Mouse (Mus musculus) stomach, embryonic 15.5 days (tissue): Measurements from ENCODE around the gene Gm12216. TPM values are rescaled to one million over a fixed set of nuclear protein-coding genes. Genes with fewer than 3 reads are reported as not detected.

Source experiments
- ATAC-seq: fragments of 200-750 bp; cut with Nextera tagmentation; 2 replicates; pipeline ENCODE4 v1.8.0; 2017; ENCODE audit warnings: low read depth, moderate number of reproducible peaks, moderate TSS enrichment; ENCODE audit not compliant: insufficient read depth, low FRiP score
- H3K27ac ChIP-seq: fragments of 300-500 bp; sonication (generic); 2 replicates; pipeline ENCODE4 v1.5.1; 2015; ENCODE audit warnings: mild to moderate bottlenecking, inconsistent platforms
- H3K27me3 ChIP-seq: fragments of 300-500 bp; sonication (generic); replicated peaks from 2 replicates; pipeline ENCODE4 v1.6.1; 2015; ENCODE audit warnings: inconsistent platforms
- H3K36me3 ChIP-seq: fragments of 300-500 bp; sonication (generic); 2 replicates; pipeline ENCODE4 v1.6.1; 2015; ENCODE audit warnings: inconsistent platforms
- H3K4me1 ChIP-seq: fragments of 300-500 bp; sonication (generic); 2 replicates; pipeline ENCODE4 v1.6.1; 2015; ENCODE audit warnings: inconsistent platforms
- H3K4me2 ChIP-seq: fragments of 300-500 bp; sonication (generic); 2 replicates; pipeline ENCODE4 v1.6.1; 2015; ENCODE audit warnings: mild to moderate bottlenecking, inconsistent platforms
- H3K4me3 ChIP-seq: fragments of 300-500 bp; sonication (generic); replicated peaks from 2 replicates; pipeline ENCODE4 v1.5.1; 2015; ENCODE audit warnings: inconsistent platforms
- H3K9ac ChIP-seq: fragments of 300-500 bp; sonication (generic); 2 replicates; pipeline ENCODE4 v1.6.1; 2015; ENCODE audit warnings: inconsistent platforms
- H3K9me3 ChIP-seq: fragments of 300-500 bp; sonication (generic); 2 replicates; pipeline ENCODE4 v1.6.1; 2016; ENCODE audit warnings: inconsistent platforms
- WGBS: fragments of 180-500 bp; shearing (Covaris S2); methylation state at CpG from one replicate; pipeline ENCODE4 v1.1.7; 2015; 5-methylcytosine and 5-hydroxymethylcytosine counted together
- polyA plus RNA-seq: library from polyadenylated mRNA; unstranded; fragments of >200 nt; fragmentation: Nextera tagmentation; extraction: Ambion mirVana; gene quantifications from 2 replicates; pipeline ENCODE4 v1.2.1, GENCODE M21; 2015

Gm12216 gene
- polyA plus RNA-seq, 1 experiment from 2014 or later = 1.7 TPM

DNA sequence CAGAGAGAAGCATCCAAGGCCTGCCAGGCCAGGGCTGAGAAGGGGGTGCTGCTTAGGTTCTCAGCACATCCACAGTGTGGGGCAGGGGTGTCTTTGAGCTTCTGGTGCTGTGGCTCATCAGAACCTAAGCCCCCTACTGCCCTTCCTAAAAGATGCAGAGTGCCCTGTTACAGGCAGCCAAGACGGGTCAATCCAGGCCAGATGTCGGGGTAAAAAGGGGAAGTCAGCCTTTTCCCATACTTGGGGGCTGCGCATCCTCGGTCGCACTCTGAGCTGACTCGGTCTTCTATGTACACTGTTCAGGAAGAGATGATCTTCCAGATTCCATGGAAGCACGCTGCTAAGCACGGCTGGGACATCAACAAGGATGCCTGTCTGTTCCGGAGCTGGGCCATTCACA lies 86.5 kb downstream of the Gm12216 start:
- 76% methylated on average over 9 of the region's 9 CpGs for WGBS
- H3K9me3 ChIP-seq = no peaks in the 10 kb centered on the region
- no peak overlapping the region for H3K4me2 ChIP-seq
- no peak overlapping the region for H3K4me3 ChIP-seq
- no peak overlapping the region for H3K27ac ChIP-seq
- H3K36me3 ChIP-seq = 0 out of 2 replicates have a peak, but pooled peaks cover 8% of the 10 kb centered on the region
- H3K4me1 ChIP-seq = peaks cover 11% of the 10 kb centered on the region; the same call in 1 of the 2 replicates
- no peak overlapping the region for H3K9ac ChIP-seq
- H3K27me3 ChIP-seq = no peaks in the 10 kb centered on the region
- no peak for ATAC-seq

DNA sequence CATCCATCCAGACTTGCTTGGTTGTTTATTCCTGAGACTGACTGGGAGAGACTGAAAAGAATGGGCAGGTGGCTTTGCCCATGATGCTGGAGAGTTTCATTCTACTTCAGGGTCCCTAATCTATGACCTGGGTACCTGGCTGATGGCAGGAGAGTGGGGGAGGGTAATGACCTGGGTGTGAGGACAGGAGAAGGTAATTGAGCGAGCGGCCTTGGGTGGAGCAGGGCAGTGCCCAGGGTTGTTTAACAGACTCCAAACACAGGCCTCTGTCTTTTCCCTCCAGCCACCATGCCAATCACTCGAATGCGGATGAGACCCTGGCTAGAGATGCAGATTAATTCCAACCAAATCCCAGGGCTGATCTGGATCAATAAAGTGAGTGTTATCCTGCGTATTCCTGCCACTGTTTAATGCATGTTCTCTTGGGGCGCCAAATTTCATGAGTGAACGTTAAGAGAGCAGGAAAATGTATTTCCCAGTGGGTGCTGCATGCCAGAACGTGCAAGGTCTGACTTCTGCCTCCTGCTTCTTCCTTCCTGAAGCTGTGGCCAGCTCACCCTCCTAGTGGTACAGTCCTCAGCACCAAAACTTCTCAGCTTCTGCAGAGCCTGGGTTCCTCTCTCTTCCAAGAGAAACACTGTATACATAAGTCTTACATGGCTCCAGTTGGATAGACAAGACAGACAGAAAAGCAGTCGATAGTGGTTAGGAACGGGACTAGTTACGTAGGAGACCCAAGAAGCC lies 87.9 kb downstream of the Gm12216 start:
- Histone ChIP-seq H3K4me2 (peak overlapping the region; percentile 87), H3K4me1 (peaks cover 11% of the 10 kb centered on the region; the same call in 1 of the 2 replicates), H3K27ac (no peak overlapping the region; the same call in 1 of the 2 replicates), H3K9me3 (no peaks in the 10 kb centered on the region), H3K27me3 (no peaks in the 10 kb centered on the region), H3K9ac (0 out of 2 replicates have a peak overlapping the region, but pooled peaks have one; percentile 26), H3K4me3 (peak overlapping the region; percentile 92), H3K36me3 (0 out of 2 replicates have a peak, but pooled peaks cover under 1% of the 10 kb centered on the region)
- ATAC-seq = no peak
- 71% methylated on average over 11 of the region's 11 CpGs for WGBS

DNA sequence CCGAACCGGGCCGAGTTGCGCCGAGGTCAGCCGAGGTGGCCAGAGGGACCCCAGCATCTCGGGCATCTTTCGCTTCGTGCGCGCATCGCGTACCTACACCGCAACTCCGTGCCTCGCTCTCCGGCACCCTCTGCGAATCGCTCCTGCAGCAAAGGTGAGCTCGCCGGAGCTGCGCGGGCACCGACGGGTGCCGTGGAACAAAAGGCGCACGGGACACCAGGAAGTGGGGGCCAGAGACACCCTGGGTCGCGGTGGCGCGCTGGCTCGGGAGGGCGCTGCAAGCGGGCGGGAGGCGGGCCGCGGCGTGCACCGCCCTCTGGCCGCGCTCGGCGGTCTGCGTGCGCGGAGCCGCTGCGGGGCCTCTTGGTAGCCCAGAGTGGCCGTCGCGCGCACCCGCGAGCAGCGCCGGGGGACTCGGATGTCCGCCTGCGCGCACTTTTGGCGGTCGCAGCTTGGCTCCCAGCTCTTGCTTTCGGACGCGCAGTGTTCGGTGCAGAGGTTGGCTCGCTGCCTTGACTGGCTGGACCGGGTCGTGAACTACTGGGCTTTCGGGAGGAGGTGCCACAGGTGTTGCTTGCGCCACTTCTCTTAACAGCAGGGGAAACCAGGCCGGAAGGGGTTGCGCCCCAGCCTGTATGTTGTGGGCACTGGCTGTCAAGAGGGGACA lies 88.8 kb downstream of the Gm12216 start:
- peak; percentile 77 for ATAC-seq
- Histone ChIP-seq H3K27me3 (no peaks in the 10 kb centered on the region), H3K4me1 (peaks cover 11% of the 10 kb centered on the region; the same call in 1 of the 2 replicates), H3K9me3 (no peaks in the 10 kb centered on the region), H3K4me3 (peak overlapping the region; percentile 92), H3K9ac (peak overlapping the region; percentile 73), H3K36me3 (no peaks in the 10 kb centered on the region), H3K4me2 (peak overlapping the region; percentile 87), H3K27ac (peak overlapping the region; percentile 90)
- whole genome bisulfite sequencing = 1% methylated on average over 75 of the region's 75 CpGs

DNA sequence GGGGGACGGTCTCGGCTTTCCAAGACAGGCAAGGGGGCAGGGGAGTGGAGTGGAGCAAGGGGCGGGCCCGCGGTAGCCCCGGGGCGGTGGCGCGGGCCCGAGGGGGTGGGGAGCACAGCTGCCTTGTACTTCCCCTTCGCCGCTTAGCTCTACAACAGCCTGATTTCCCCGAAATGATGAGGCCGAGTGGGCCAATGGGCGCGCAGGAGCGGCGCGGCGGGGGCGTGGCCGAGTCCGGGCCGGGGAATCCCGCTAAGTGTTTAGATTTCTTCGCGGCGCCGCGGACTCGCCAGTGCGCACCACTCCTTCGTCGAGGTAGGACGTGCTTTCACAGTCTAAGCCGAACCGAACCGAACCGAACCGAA lies 89.3 kb downstream of the Gm12216 start, which contains the start of gene Irf1:
Irf1 (plus strand) TSS at position 255 of the 365 bp plus-strand sequence.
- Histone ChIP-seq H3K4me3 (peak within 1 kb of the TSS; percentile 92), H3K36me3 (no peaks in the 10 kb centered on the region), H3K27ac (peak within 1 kb of the TSS; percentile 90), H3K4me1 (peaks cover 12% of the 10 kb centered on the region; the same call in 1 of the 2 replicates), H3K9me3 (no peaks in the 10 kb centered on the region), H3K4me2 (peak within 1 kb of the TSS; percentile 87), H3K27me3 (no peaks in the 10 kb centered on the region), H3K9ac (peak within 1 kb of the TSS; percentile 73)
- under 1% methylated on average over 40 of the region's 40 CpGs for WGBS
- ATAC-seq = peak; percentile 92

DNA sequence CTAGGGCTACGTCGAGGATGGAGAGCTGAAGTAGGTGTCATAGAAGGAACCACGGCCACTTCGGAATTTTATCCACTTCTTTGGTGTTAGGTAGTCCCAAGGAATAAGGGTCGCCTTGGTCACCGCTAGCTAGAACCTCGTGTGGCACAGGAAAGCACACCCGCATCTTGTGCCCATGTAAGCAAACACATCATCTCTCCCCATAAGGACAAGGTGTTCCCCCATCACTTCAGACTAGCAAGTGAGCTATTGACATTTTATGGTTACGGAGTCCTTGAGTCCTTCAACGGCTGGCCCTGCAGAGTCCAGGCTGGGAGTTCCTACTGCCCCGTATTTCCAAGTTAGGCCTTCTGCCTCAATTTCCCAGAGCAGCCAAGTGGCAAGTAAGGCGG lies 89.9 kb downstream of the Gm12216 start:
- no peaks in the 10 kb centered on the region for H3K36me3 ChIP-seq
- WGBS = 59% methylated on average over 12 of the region's 12 CpGs
- no peaks in the 10 kb centered on the region for H3K9me3 ChIP-seq
- peak overlapping the region; percentile 92 for H3K4me3 ChIP-seq
- H3K4me2 ChIP-seq = peak overlapping the region; percentile 87
- H3K27ac ChIP-seq = peak overlapping the region; percentile 40; the same call in 1 of the 2 replicates
- H3K4me1 ChIP-seq = peaks cover 17% of the 10 kb centered on the region; the same call in 1 of the 2 replicates
- no peak overlapping the region for H3K9ac ChIP-seq
- ATAC-seq = no peak
- H3K27me3 ChIP-seq = no peaks in the 10 kb centered on the region

DNA sequence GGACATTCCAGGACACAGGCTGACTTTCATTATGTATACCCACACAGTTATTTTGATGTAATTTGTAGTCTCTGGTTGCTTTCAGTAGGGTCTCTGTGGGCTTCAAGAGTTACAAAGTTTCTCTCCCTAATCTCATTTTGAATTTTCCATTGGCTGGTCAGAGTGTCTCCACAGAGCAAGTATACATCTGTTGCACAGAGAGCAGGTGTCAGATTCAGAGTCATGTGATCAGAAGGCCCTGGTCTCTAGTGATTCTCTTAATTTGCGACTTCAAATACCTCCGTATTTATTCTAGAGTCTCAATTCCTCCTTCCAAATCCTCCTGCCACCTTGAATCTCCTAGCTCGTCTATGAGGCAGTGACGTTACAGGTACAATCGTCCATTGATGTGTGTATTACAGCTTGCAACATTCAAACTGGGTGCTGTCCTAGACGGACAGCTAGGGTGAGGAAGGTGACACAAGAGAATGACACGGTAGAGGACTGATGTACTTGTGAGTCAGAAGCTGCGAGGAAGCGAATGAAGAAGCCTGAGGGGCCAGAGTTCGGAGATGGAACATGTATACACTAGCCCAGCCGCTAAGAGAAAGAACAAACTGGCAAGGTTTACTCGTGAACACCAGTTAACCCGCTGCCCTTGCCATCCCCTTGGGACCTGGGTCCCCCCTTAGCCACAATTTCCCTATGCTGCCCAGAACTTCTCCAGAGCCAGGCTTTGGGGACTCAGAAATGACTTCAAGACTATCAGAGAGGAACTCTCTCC lies 90.5 kb downstream of the Gm12216 start:
- Histone ChIP-seq H3K9ac (no peak overlapping the region), H3K4me3 (no peak overlapping the region), H3K9me3 (no peaks in the 10 kb centered on the region), H3K4me1 (peaks cover 22% of the 10 kb centered on the region), H3K4me2 (no peak overlapping the region), H3K36me3 (no peaks in the 10 kb centered on the region), H3K27ac (no peak overlapping the region), H3K27me3 (no peaks in the 10 kb centered on the region)
- ATAC-seq = no peak
- WGBS = 76% methylated on average over 13 of the region's 13 CpGs

DNA sequence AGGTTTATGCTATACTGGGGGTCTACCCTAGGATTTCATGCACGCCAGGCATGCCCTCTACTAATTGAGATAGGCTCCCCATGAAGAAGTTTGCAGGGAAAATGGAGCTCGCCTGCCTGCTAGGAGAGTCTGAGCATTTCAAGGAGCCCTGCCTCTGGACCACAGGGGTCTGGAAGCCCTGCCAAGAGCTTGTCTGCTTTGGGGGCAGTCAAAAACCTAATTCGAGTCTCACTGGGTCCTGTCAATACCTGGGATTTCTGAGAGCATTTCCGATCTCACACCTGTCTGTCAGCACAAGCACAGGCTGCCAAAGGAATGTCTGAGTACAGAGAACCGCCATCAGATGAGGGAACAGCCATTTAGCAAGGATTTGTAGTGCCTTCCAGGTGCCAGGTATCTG lies 94.5 kb downstream of the Gm12216 start:
- no peaks in the 10 kb centered on the region for H3K9me3 ChIP-seq
- 60% methylated on average over 5 of the region's 5 CpGs for WGBS
- ATAC-seq = no peak
- no peaks in the 10 kb centered on the region for H3K27me3 ChIP-seq
- H3K27ac ChIP-seq = peak overlapping the region; percentile 97
- H3K36me3 ChIP-seq = no peaks in the 10 kb centered on the region
- no peak overlapping the region for H3K9ac ChIP-seq
- H3K4me2 ChIP-seq = no peak overlapping the region
- H3K4me1 ChIP-seq = peaks cover 44% of the 10 kb centered on the region
- H3K4me3 ChIP-seq = no peak overlapping the region

DNA sequence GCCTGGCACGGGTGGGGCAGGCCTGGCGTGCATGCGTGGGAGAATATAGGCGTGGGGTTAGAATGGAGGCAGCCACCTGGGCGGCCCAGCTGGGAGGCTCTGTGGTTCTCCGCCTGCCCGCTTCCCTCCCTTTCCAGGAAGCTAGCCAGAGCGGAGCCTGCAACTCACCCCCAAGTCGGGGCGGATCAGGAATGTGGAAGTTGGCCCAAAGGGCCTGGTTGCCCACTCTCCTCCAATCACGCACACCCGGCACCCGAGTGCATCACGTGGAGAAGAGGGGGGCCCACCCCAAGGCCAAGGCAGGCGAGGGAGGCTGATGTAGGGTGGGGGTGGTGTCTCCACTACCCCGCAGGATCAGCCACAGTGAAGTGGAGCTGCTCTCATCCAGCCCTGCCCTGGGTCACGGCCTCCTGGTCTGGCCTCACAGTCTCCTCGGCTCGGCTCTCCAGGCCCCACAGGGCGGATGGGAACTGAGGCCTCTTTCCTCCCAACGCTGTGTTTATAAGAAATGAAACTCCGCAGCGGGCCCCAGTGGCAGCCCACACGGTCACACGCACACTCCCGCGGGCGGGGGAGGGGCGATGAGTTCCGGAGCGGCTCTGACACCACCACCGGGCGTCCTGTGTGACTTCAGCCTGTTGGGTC lies 95.4 kb downstream of the Gm12216 start:
- Histone ChIP-seq H3K9ac (peak overlapping the region; percentile 16; the same call in 1 of the 2 replicates), H3K27ac (peak overlapping the region; percentile 97), H3K4me3 (peak overlapping the region; percentile 35), H3K36me3 (no peaks in the 10 kb centered on the region), H3K9me3 (no peaks in the 10 kb centered on the region), H3K4me2 (peak overlapping the region; percentile 77), H3K27me3 (no peaks in the 10 kb centered on the region), H3K4me1 (peaks cover 52% of the 10 kb centered on the region)
- ATAC-seq = peak; percentile 79
- 1% methylated on average over 33 of the region's 33 CpGs for WGBS

DNA sequence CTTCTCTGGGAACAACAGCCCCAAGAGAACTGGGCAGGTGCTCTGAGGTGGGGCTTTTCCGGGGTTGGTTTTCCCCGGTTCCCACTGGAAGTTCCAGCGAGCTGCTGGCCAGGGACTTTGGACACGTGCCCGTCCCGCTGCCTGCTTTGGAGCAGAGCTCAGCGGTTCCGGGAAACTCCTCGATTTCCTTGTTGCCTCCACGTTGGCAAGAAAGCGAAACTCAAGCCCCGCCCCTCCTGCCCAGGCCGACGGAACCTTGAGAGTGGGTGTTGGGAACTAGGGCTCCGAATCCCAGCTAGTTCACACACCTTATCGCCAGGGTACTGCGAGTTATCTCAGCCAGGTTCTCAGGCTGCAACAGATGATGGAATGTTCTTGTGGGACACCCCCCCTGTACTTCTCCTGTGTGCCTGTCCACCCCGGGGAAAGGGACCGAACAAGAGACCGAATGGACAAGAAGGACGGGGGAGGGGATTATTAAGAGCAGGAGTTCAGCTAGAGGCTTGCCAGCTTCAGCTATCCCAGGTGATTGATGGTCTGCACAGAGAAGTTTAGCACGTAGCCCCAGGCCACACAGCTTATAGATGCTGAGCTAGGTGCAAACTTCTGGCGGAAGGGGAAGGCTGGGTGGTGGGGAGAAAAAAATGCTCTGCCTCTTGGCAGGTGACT lies 96.1 kb downstream of the Gm12216 start:
- 3% methylated on average over 23 of the region's 23 CpGs for WGBS
- peak overlapping the region; percentile 13; the same call in 1 of the 2 replicates for H3K9ac ChIP-seq
- H3K4me2 ChIP-seq = peak overlapping the region; percentile 77
- H3K36me3 ChIP-seq = no peaks in the 10 kb centered on the region
- peak; percentile 38 for ATAC-seq
- peak overlapping the region; percentile 97 for H3K27ac ChIP-seq
- no peaks in the 10 kb centered on the region for H3K9me3 ChIP-seq
- H3K27me3 ChIP-seq = no peaks in the 10 kb centered on the region
- H3K4me3 ChIP-seq = peak overlapping the region; percentile 35
- H3K4me1 ChIP-seq = peaks cover 56% of the 10 kb centered on the region

DNA sequence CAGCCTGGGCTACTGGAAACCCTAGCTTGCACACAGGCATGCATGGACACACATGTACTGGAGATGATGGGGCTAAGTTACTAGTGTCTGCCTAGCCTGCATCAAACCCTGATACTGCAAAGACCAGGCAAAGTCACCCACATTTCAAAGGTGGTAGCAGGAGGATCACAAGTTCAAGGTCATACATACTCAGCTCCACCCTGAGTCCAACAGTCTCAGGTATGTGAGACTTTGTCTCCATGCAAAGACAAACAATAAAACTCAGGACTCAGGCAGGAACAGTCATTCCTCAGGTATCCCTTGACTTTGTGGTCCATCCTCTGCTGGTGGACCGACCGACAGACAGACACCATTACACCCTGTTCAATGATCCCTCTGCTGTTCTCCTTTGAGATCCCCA lies 96.6 kb downstream of the Gm12216 start:
- no peak for ATAC-seq
- no peaks in the 10 kb centered on the region for H3K27me3 ChIP-seq
- H3K9me3 ChIP-seq = no peaks in the 10 kb centered on the region
- peak overlapping the region; percentile 77 for H3K4me2 ChIP-seq
- 0 out of 2 replicates have a peak overlapping the region, but pooled peaks have one; percentile 13 for H3K9ac ChIP-seq
- peaks cover 56% of the 10 kb centered on the region for H3K4me1 ChIP-seq
- WGBS = 42% methylated on average over 2 of the region's 2 CpGs
- H3K4me3 ChIP-seq = peak overlapping the region; percentile 35
- H3K27ac ChIP-seq = peak overlapping the region; percentile 97
- no peaks in the 10 kb centered on the region for H3K36me3 ChIP-seq

DNA sequence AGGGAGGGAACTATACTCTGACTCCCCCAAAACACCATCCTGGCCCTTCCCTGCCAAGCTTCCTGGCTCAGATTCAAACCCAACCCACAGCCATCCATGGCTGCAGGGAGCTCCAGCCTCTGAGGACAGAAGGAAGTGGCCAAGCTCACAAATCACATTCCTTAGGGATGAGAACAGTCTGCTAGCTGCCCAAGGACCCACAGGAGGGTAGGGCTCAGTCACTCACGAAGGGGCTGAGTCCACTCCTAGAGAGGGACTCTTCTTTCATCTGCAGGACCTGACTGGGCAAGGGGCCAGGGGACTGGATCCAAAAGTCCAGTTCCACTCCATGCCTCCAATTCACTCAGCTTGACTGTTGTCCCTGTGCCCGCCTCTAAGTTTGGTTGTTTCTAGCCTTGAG lies 97.2 kb downstream of the Gm12216 start:
- Histone ChIP-seq H3K9ac (no peak overlapping the region), H3K36me3 (no peaks in the 10 kb centered on the region), H3K27ac (peak overlapping the region; percentile 97), H3K4me1 (peaks cover 56% of the 10 kb centered on the region), H3K9me3 (no peaks in the 10 kb centered on the region), H3K4me2 (no peak overlapping the region), H3K4me3 (no peak overlapping the region), H3K27me3 (no peaks in the 10 kb centered on the region)
- 0 out of 2 replicates have a peak, but pooled peaks have one; percentile 9 for ATAC-seq
- 41% methylated on average over 2 of the region's 2 CpGs for WGBS
